Mouse (Mus musculus) kidney, postnatal 0 days (tissue): ENCODE results near the gene Cdt1. TPM values are rescaled to one million over a fixed set of nuclear protein-coding genes. Genes with fewer than 3 reads are reported as not detected.
A peak's percentile ranks its signal among the peaks of the same experiment; 100 is the strongest.

ENCODE experiments used
- ATAC-seq: fragments of 200-750 bp; cut with Nextera tagmentation; replicated peaks from 2 replicates; pipeline ENCODE4 v1.8.0; 2017; ENCODE audit warnings: low read depth, moderate number of reproducible peaks, moderate TSS enrichment, moderate library complexity; ENCODE audit not compliant: low FRiP score
- DNase-seq: peaks from one replicate; pipeline ENCODE4 v3.0.0-alpha.2; 2016; ENCODE audit warnings: low spot score
- H3K27ac ChIP-seq: fragments of 300-500 bp; sonication (generic); 2 replicates; pipeline ENCODE4 v1.5.1; 2014; ENCODE audit warnings: mild to moderate bottlenecking
- H3K27me3 ChIP-seq: fragments of 300-500 bp; sonication (generic); 2 replicates; pipeline ENCODE4 v1.6.1; 2014; ENCODE audit warnings: low read length, mixed read lengths; ENCODE audit not compliant: insufficient read depth
- H3K36me3 ChIP-seq: fragments of 300-500 bp; sonication (generic); 2 replicates; pipeline ENCODE4 v1.6.1; 2014; ENCODE audit warnings: low read length, mixed read lengths; ENCODE audit not compliant: insufficient read depth
- H3K4me1 ChIP-seq: fragments of 300-500 bp; sonication (generic); replicated peaks from 2 replicates; pipeline ENCODE4 v1.6.1; 2014; ENCODE audit warnings: antibody characterized with exemption, low read length, mixed read lengths; ENCODE audit not compliant: insufficient read depth
- H3K4me2 ChIP-seq: fragments of 300-500 bp; sonication (generic); 2 replicates; pipeline ENCODE4 v1.6.1; 2014; ENCODE audit warnings: mild to moderate bottlenecking, low read length, moderate library complexity, mixed read lengths
- H3K4me3 ChIP-seq: fragments of 300-500 bp; sonication (generic); replicated peaks from 2 replicates; pipeline ENCODE4 v1.5.1; 2014; ENCODE audit warnings: low read depth, low read length
- H3K9ac ChIP-seq: fragments of 300-500 bp; sonication (generic); 2 replicates; pipeline ENCODE4 v1.6.1; 2014; ENCODE audit warnings: low read depth, low read length
- H3K9me3 ChIP-seq: fragments of 300-500 bp; sonication (generic); replicated peaks from 2 replicates; pipeline ENCODE4 v1.6.1; 2016; ENCODE audit warnings: low read length, inconsistent platforms, mixed read lengths
- CTCF ChIP-seq: IDR thresholded peaks from 2 replicates; pipeline ENCODE4 v1.5.1; 2016; ENCODE audit warnings: antibody characterized with exemption, low read depth, mild to moderate bottlenecking, moderate library complexity
- WGBS: fragments of 180-500 bp; shearing (Covaris S2); extraction: QIAGEN DNeasy Blood & Tissue Kit; methylation state at CpG from one replicate; pipeline ENCODE4 v1.1.7; 2014; 5-methylcytosine and 5-hydroxymethylcytosine counted together
- polyA plus RNA-seq: library from polyadenylated mRNA; unstranded; fragments of >200 nt; fragmentation: Nextera tagmentation; extraction: Ambion mirVana; gene quantifications from 2 replicates; pipeline ENCODE4 v1.2.1, GENCODE M21; 2015

The Cdt1 gene
- polyA plus RNA-seq, 1 experiment from 2014 or later, result 21.2 TPM

GRCm38 (mm10) chr8:122526084-122526483 lies 41.7 kb upstream of the Cdt1 start:
- Histone ChIP-seq H3K27me3 (no peaks in the 10 kb centered on the region), H3K4me3 (no peak overlapping the region), H3K27ac (peak overlapping the region; percentile 93), H3K4me1 (peaks cover 52% of the 10 kb centered on the region), H3K9ac (no peak overlapping the region), H3K36me3 (no peaks in the 10 kb centered on the region), H3K4me2 (no peak overlapping the region), H3K9me3 (no peaks in the 10 kb centered on the region)
- ATAC-seq (no peak), DNase-seq (no peak)
- WGBS, result 36% methylated on average over 3 of the region's 3 CpGs
- no peak for TF ChIP-seq CTCF

- 44% methylated on average over 7 of the region's 7 CpGs for WGBS
- H3K4me3 ChIP-seq, result no peak overlapping the region
- H3K27me3 ChIP-seq, result no peaks in the 10 kb centered on the region
- peak overlapping the region; percentile 93 for H3K27ac ChIP-seq
- DNase-seq (peak; percentile 84), ATAC-seq (peak; percentile 50)
- no peak overlapping the region for H3K4me2 ChIP-seq
- H3K4me1 ChIP-seq, result peaks cover 56% of the 10 kb centered on the region
- no peaks in the 10 kb centered on the region for H3K9me3 ChIP-seq
- TF ChIP-seq CTCF, result no peak; the same call in 1 of the 2 replicates
- H3K9ac ChIP-seq, result no peak overlapping the region
- no peaks in the 10 kb centered on the region for H3K36me3 ChIP-seq
Measured at GRCm38 (mm10) chr8:122526526-122527170, 41.2 kb upstream of the Cdt1 start.

GRCm38 (mm10) chr8:122527937-122528336 lies 39.9 kb upstream of the Cdt1 start:
- Histone ChIP-seq H3K27me3 (no peaks in the 10 kb centered on the region), H3K9me3 (no peaks in the 10 kb centered on the region), H3K36me3 (no peaks in the 10 kb centered on the region), H3K9ac (no peak overlapping the region), H3K4me2 (no peak overlapping the region), H3K4me3 (no peak overlapping the region), H3K4me1 (peaks cover 58% of the 10 kb centered on the region), H3K27ac (0 out of 2 replicates have a peak overlapping the region, but pooled peaks have one; percentile 93)
- ATAC-seq, result no peak
- DNase-seq, result no peak
- no peak for TF ChIP-seq CTCF
- 93% methylated on average over 3 of the region's 3 CpGs for WGBS

DNA sequence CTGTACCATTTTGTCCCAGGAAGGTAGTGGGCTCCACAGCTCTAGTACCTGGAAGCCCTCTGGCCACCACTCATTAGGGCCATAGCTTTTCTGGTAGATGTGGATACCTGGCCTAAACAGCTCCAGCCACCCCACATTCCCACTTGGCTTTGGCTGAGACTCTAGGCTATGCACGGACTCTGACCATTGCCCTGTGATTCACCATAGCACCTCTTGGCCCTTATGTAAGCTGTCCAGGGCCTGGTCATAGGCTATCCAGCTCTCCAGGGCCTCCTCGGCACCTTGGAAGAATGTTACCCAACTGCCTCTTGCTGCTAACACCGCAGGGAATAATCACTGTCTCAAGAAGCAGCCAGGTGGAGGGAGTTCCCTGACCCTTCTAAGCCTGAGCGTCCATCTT lies 38.7 kb upstream of the Cdt1 start:
- 88% methylated on average over 4 of the region's 4 CpGs for WGBS
- peak; percentile 41; the same call in 1 of the 2 replicates for ATAC-seq
- peaks cover 45% of the 10 kb centered on the region for H3K4me1 ChIP-seq

GRCm38 (mm10) chr8:122531312-122531711 lies 36.5 kb upstream of the Cdt1 start:
- Histone ChIP-seq H3K27ac (peak overlapping the region; percentile 57), H3K36me3 (no peaks in the 10 kb centered on the region), H3K4me1 (peaks cover 26% of the 10 kb centered on the region), H3K4me2 (no peak overlapping the region), H3K27me3 (no peaks in the 10 kb centered on the region), H3K9me3 (no peaks in the 10 kb centered on the region), H3K4me3 (no peak overlapping the region), H3K9ac (no peak overlapping the region)
- WGBS, result 48% methylated on average over 8 of the region's 8 CpGs
- no peak for DNase-seq
- TF ChIP-seq CTCF, result no peak
- no peak for ATAC-seq

More for the DNA sequence above, 38.7 kb upstream of the Cdt1 start:
- TF ChIP-seq CTCF, result no peak
- H3K9ac ChIP-seq, result no peak overlapping the region
- H3K4me3 ChIP-seq, result no peak overlapping the region
- H3K27ac ChIP-seq, result no peak overlapping the region
- no peaks in the 10 kb centered on the region for H3K9me3 ChIP-seq
- DNase-seq, result no peak
- H3K27me3 ChIP-seq, result no peaks in the 10 kb centered on the region
- H3K4me2 ChIP-seq, result no peak overlapping the region
- no peaks in the 10 kb centered on the region for H3K36me3 ChIP-seq

GRCm38 (mm10) chr8:122537033-122537432 lies 30.8 kb upstream of the Cdt1 start:
- WGBS, result 9% methylated on average over 6 of the region's 6 CpGs
- peak; percentile 93 for DNase-seq
- Histone ChIP-seq H3K9me3 (no peaks in the 10 kb centered on the region), H3K4me2 (no peak overlapping the region), H3K4me3 (no peak overlapping the region), H3K27ac (peak overlapping the region; percentile 85), H3K9ac (no peak overlapping the region), H3K27me3 (no peaks in the 10 kb centered on the region), H3K4me1 (peaks cover 25% of the 10 kb centered on the region; the same call in 1 of the 2 replicates), H3K36me3 (0 out of 2 replicates have a peak, but pooled peaks cover under 1% of the 10 kb centered on the region)
- no peak for TF ChIP-seq CTCF
- ATAC-seq, result peak; percentile 85
